Mouse (Mus musculus) neural tube, embryonic 14.5 days (tissue): ENCODE measurements at regions not wholly inside any gene's neighbourhood (a gene's known extent, or its start where the extent isn't known, plus 50 kb on each side); places are given as distances from the start of the nearest gene placed in this dataset.

ENCODE experiments used
- ATAC-seq: fragments of 200-750 bp; cut with Nextera tagmentation; 2 replicates; pipeline ENCODE4 v1.8.0; 2017; ENCODE audit warnings: low read depth, mild to moderate bottlenecking, moderate TSS enrichment, moderate library complexity
- H3K27ac ChIP-seq: fragments of 300-500 bp; sonication (generic); 2 replicates; pipeline ENCODE4 v1.5.1; 2014; ENCODE audit warnings: low read depth, mild to moderate bottlenecking, control low read depth, low read length, moderate library complexity, mixed read lengths
- H3K27me3 ChIP-seq: fragments of 300-500 bp; sonication (generic); 2 replicates; pipeline ENCODE4 v1.6.1; 2014; ENCODE audit warnings: low read length; ENCODE audit not compliant: control insufficient read depth, insufficient read depth
- H3K36me3 ChIP-seq: fragments of 300-500 bp; sonication (generic); 2 replicates; pipeline ENCODE4 v1.6.1; 2014; ENCODE audit warnings: low read length, mixed read lengths; ENCODE audit not compliant: control insufficient read depth, insufficient read depth
- H3K4me1 ChIP-seq: fragments of 300-500 bp; sonication (generic); 2 replicates; pipeline ENCODE4 v1.6.1; 2014; ENCODE audit warnings: low read length; ENCODE audit not compliant: control insufficient read depth, insufficient read depth
- H3K4me2 ChIP-seq: fragments of 300-500 bp; sonication (generic); 2 replicates; pipeline ENCODE4 v1.6.1; 2014; ENCODE audit warnings: mild to moderate bottlenecking, low read depth, low read length, control low read depth
- H3K4me3 ChIP-seq: fragments of 300-500 bp; sonication (generic); 2 replicates; pipeline ENCODE4 v1.5.1; 2014; ENCODE audit warnings: low read depth, low read length, control low read depth, mixed read lengths
- H3K9ac ChIP-seq: fragments of 300-500 bp; sonication (generic); replicated peaks from 2 replicates; pipeline ENCODE4 v1.6.1; 2014; ENCODE audit warnings: low read depth, mild to moderate bottlenecking, control low read depth, low read length, mixed read lengths
- H3K9me3 ChIP-seq: fragments of 300-500 bp; sonication (generic); 2 replicates; pipeline ENCODE4 v1.6.1; 2016; ENCODE audit warnings: low read length; ENCODE audit not compliant: control insufficient read depth
- WGBS: fragments of 180-500 bp; shearing (Covaris S2); extraction: QIAGEN DNeasy Blood & Tissue Kit; methylation state at CpG from one replicate; pipeline ENCODE4 v1.1.7; 2014; 5-methylcytosine and 5-hydroxymethylcytosine counted together

DNA sequence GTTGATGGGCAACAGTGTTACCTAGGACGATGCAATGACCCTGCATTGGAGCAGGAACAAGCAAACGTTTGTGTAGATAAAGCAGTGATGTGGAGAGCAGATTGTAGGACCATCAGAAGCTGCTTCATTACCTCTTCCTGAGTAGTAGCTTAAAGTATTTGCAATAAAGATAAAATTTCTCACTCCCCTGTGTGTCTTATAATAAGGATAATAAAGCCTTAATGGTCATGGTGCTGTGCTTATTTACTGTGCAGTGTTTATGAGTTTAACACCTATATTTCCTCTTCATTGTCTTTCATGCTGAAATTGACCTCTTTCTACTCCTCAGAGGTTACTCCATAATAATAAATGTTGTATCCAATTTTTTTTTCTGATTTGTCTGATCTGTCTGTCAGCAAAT is 1146.3 kb upstream of the Cdh20 start:
- no peak overlapping the region for H3K4me3 ChIP-seq
- WGBS, result 42% methylated on average over 2 of the region's 2 CpGs
- peak; percentile 82 for ATAC-seq

GRCm38 (mm10) chr1:103645285-103645684 is 1123.0 kb upstream of the Cdh20 start:
- Histone ChIP-seq H3K9me3 (no peaks in the 10 kb centered on the region), H3K4me2 (no peak overlapping the region), H3K36me3 (no peaks in the 10 kb centered on the region), H3K4me3 (no peak overlapping the region), H3K9ac (no peak overlapping the region), H3K27me3 (no peaks in the 10 kb centered on the region), H3K4me1 (no peaks in the 10 kb centered on the region), H3K27ac (no peak overlapping the region)
- no peak for ATAC-seq
- 83% methylated on average over 1 of the region's 1 CpGs for WGBS

More for the DNA sequence above, 1146.3 kb upstream of the Cdh20 start:
- no peaks in the 10 kb centered on the region for H3K36me3 ChIP-seq
- H3K9ac ChIP-seq, result no peak overlapping the region
- no peak overlapping the region for H3K27ac ChIP-seq
- H3K9me3 ChIP-seq, result no peaks in the 10 kb centered on the region
- H3K4me1 ChIP-seq, result no peaks in the 10 kb centered on the region
- H3K27me3 ChIP-seq, result no peaks in the 10 kb centered on the region
- H3K4me2 ChIP-seq, result no peak overlapping the region
